Mouse (Mus musculus): ENCODE results near the gene Ccdc50.

The Ccdc50 gene

DNA sequence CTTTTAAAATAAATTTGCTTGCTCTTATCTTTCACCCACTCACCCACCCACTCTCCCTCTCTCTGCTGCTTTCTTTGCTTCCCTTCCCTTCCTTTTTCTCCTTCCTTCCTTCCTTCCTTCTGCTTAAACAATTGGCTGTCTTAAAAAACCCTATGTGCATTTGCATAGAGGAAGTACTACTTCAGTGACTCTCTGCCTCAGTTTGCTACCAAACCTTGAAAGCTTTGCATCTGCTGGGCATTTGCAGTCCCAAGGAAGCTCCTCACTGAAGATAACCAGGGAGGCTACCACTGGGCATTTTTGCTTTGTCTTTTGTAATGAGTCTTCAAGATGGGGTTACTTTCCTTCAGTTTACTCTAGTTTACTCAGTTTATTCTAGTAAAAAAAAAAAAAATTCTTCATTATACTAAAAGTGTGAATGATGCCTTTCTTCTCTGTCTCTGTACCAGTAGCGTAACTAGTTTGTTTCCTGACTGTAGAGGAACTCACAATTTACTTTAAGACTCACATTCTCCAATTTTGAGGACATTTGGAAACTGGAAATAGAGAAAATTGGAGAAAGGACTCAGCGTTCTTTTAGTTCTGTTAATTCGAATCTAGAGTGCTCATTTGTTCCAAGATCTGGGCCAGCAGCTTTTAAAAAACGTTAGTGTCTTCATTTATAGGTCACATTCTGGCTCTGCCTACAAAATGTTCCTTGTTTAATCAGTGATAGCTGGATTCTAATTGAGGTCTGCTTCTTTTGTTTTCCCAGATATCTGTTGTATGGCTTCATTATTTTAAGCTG is 6.8 kb downstream of the Ccdc50 start:
- DNase-seq (ENCODE audit: low spot score in 2 of 2): no peak

DNA sequence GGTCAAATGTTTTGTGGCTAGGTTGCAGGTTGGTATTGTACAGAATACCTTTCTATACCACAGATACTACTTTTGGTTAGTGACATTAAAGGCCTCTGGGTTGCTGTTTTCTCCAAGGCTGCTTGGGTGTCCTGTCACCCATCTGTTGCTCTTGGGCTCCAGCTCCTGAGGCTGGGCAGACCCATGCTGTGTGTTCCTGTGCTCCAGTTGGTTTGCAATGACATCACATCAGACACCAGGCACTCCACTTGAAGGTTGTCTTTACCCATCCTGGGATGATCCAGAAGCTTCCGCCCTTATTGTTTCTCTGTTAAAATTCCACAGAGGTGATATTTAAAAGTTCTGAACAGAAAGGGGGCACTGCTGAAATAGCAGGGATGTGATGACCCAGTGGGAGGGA is 8.3 kb downstream of the Ccdc50 start:
- no peak for DNase-seq (ENCODE audit: low spot score in 2 of 2)

GRCm38 (mm10) chr16:27399026-27399718 is 10.5 kb downstream of the Ccdc50 start:
- DNase-seq (ENCODE audit: low spot score in 2 of 2): no peak

- no peak for DNase-seq (ENCODE audit: low spot score in 2 of 2)
Measured at GRCm38 (mm10) chr16:27399719-27400253, 11.1 kb downstream of the Ccdc50 start.

- no peak for DNase-seq (ENCODE audit: low spot score in 2 of 2)
Measured at GRCm38 (mm10) chr16:27401579-27401978, 12.9 kb downstream of the Ccdc50 start.

- DNase-seq (ENCODE audit: low spot score in 2 of 2): no peak
Measured at GRCm38 (mm10) chr16:27404107-27404506, 15.4 kb downstream of the Ccdc50 start.

DNA sequence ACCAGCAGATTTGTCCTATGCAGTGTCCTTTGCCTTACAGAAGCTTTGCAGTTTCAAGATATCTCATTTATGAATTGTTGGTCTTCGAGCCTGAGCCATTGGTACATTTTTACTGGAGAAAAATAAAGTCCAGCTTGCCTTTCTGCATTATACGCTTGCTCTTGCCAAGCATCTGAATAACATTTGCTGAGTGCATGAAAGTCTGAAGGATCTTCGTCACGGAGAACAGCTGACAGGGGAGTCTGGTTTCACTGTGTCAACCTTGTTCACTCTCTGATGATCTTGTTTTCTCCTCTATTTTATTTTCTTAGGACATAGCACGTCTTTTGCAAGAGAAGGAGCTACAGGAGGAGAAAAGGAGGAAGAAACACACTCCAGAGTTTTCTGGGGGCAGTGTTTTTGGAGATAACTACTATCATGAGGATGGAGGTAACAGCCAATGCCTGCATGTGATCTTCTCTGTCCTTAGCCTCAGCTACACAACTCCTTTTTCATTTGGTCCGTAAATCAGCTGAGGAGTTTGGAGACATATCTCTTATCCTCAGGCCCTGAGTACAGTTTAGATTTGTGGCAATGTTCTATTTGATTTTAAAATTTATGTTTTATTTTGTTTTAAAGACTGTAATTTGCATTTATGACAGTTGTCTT is 28.4 kb downstream of the Ccdc50 start:
- no peak for DNase-seq (ENCODE audit: low spot score in 2 of 2)

- DNase-seq (ENCODE audit: low spot score in 2 of 2): no peak
Measured at GRCm38 (mm10) chr16:27417632-27418031, 29.0 kb downstream of the Ccdc50 start.

DNA sequence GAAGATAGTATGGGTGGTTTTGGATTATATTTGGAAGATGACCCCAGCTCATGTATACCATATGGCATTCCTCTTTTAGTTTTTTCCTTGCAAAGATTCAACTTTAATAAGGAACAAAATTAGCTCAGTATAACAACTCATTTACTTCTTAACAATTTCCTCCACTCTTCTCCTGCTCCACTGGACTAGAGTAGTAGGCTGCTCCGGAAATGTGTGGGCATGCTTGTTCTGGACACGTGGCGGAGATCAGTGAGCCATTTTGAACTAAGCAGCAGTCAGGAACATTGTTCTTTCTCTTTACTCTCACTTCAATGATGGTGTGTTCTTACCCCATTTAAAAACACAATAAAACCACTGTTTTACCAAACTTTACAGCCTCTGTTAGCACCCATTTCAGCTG is 32.3 kb downstream of the Ccdc50 start:
- DNase-seq (ENCODE audit: low spot score in 2 of 2): no peak

DNA sequence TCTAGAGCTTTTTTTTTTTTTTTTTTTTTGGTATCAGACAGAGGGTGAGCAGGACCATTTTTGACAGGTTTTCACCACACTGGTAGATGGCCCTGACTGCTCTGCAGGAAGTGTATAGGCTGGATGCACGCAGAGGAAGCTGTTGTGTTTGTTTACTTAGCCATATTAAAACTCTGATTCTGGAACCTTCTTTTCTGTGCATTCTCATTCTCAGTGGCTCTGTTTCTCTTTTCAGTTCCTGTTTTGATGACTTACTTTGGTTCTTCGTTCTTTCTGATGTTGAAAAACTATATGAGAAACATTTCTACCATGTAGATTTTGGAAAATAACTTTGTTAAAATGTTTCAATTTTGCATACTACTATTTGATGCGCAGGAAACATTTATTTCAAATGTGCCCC is 46.4 kb downstream of the Ccdc50 start:
- DNase-seq (ENCODE audit: low spot score in 2 of 2): no peak

DNA sequence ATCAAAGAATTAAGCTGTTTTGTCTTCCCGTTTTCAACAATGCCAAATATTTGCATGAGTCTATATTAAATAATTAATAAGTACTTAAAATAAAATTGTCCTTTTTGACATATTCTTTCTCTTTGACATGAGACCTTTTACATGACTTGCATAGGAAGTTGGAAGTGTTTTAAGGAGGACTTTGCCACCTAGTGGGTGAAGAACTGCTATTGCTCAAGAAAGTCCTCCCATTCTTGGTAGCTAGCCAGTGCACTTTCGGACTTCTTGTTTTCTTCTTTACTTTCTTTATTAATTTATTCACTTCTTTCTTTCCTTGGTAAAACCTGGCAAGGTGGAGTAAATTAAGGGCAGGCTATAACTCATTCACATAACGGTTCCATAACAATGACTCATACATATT is 55.3 kb downstream of the Ccdc50 start:
- no peak for DNase-seq (ENCODE audit: low spot score in 2 of 2)

DNA sequence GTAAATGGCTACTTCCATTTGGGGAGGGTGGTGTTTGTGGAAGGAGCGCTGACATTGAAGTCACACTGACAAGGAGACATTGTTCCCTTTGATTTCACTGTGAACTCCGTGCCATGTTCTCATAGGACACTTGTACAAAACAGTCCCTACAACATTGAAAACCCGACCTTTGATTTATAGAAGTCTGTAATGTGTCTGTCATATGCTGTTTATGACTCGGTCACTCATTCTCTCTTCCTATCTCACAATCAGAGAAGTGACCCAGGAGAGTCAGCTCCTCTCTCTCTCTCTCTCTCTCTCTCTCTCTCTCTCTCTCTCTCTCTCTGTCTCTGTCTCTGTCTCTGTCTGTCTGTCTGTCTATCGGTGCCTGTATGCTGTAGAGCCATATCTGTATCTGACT is 60.7 kb downstream of the Ccdc50 start:
- no peak for DNase-seq (ENCODE audit: low spot score in 2 of 2)

GRCm38 (mm10) chr16:27450655-27451054 is 62.0 kb downstream of the Ccdc50 start:
- no peak for DNase-seq (ENCODE audit: low spot score in 2 of 2)

DNA sequence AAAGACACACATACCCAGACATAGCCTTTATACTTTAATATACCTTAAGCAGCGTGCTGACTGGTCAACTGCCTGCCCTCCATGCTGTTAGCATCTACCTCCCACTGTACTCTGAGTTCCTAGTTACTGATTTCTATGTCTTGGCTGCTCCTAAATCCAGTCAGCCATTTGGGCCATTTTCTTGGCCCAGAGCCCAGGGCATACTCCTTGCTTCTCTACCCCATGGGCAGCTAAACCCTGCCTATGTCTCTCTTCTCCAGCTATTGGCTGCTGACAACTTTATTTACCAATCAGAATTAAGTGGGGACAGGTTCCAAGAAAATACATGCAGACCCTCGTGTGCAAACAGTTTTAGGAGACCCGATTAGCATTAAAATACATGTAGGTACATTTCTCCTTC is 64.7 kb downstream of the Ccdc50 start:
- DNase-seq (ENCODE audit: low spot score in 2 of 2): no peak

GRCm38 (mm10) chr16:27453823-27454222 is 65.2 kb downstream of the Ccdc50 start:
- DNase-seq (ENCODE audit: low spot score in 2 of 2): no peak

DNA sequence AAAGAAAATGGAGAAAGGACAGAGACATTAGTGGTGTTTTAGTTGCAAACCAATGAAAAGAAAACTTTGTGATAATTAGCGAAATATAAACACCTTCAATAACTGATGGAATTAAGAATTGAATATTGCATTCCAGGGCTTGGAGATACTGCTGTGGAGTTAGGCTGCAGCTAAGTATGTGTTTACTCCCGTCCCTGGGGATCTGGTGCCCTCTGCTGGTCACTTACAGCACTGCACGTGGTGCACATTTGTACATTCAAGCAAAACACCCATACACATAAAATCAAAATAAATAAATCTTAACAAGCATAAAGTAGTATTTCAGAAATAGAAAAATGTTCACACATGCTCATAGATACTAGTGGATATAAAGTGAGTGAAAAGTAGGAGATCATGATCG is 68.6 kb downstream of the Ccdc50 start:
- peak; percentile 36 to 77 for DNase-seq (ENCODE audit: low spot score in 2 of 2)

DNA sequence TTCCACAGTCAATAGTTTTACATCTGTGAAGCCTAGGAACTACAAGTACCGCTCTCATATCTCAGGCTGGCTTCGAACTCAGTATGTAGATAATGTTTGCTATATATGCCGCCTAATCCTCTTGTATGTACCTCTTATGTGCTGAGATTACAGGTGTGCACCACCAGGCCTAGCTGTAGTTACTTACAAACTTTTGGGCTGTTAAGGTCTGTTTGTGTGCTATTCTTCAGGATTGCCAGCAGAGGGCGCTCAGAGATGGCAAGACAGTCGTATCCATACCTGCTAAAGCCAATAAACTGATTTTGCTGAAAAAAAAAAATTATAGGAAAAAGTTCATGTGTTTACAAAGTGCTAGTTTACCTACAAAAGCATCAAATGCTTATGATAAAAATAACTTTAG is 80.1 kb downstream of the Ccdc50 start:
- peak in 1 of 2 experiments; percentile 27 for DNase-seq (ENCODE audit: low spot score in 2 of 2)

GRCm38 (mm10) chr16:27471389-27471788 is 82.7 kb downstream of the Ccdc50 start:
- no peak for DNase-seq (ENCODE audit: low spot score in 2 of 2)

DNA sequence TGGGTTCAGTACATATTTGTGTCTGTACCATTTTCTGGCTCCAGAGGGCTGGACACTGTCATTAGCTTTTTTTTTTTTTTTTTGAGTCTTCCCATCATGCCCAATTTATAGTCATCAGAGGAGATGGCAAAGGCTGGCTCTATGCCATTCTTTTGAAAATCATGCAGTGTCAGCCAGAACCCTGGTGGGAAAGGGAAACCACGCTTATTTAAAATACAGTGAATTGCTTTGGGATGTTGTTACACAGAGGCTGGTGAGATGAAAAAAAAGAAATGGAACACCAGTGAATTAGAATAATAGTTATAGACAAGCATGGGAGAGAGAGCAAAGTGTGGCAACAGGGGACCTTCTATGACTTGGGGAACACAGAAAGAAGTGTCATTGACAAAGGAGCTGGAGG is 95.2 kb downstream of the Ccdc50 start:
- no peak for DNase-seq (ENCODE audit: low spot score in 2 of 2)
